Mouse (Mus musculus) layer of hippocampus, adult 2 months (tissue): ENCODE measurements around the gene Hrh1. TPM values are rescaled to one million over a fixed set of nuclear protein-coding genes. Genes with fewer than 3 reads are reported as not detected.
A peak's percentile ranks its signal among the peaks of the same experiment; 100 is the strongest.
"Not testable (repeated sequence)": the region's sequence is repeated elsewhere in the genome, so short reads cannot be mapped to it uniquely, and the experiment has no call there.

Source experiments
- DNase-seq, 2 experiments: peaks; one replicate each; pipeline ENCODE4 v3.0.0; 2022; ENCODE audit warnings: low spot score in 2 of 2
- H3K27ac ChIP-seq: fragments of 200-600 bp; 2 replicates; pipeline ENCODE4 v1.8.1; 2022
- H3K4me3 ChIP-seq: fragments of 200-600 bp; 2 replicates; pipeline ENCODE4 v1.8.1; 2022; ENCODE audit warnings: mild to moderate bottlenecking
- CTCF ChIP-seq: fragments of 200-600 bp; conservative IDR thresholded peaks from 2 replicates; pipeline ENCODE4 v1.8.1; 2022; ENCODE audit warnings: antibody characterized with exemption, mild to moderate bottlenecking, moderate library complexity
- total RNA-seq, 2 experiments: library from RNA; stranded (reverse); gene quantifications; 2 replicates each; pipeline ENCODE4 v1.2.3; 2021

Gene Hrh1
- total RNA-seq, 2 experiments from 2014 or later, result 4.2 to 5.3 TPM

DNA sequence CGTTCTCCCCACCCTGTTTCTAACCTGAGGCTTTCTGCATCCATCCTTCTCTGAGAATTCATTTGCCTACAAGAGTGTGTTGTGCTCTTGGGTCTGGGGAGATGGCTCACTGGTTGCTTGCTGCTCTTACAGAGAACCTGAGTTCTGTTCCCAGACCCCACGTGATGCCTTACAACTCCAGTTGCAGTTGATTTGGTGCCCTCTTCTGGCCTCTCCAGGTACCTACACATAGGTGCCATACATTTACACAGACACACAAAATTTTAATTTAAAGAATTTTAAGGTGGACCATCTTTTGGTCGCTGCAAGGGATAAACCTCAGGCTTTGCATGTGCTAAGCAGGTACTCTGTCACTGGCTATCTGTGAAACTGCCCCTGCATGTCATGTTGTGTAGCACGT, 57.5 kb downstream of the Hrh1 start:
- peak; percentile 46 for TF ChIP-seq CTCF
- DNase-seq, result no peak

DNA sequence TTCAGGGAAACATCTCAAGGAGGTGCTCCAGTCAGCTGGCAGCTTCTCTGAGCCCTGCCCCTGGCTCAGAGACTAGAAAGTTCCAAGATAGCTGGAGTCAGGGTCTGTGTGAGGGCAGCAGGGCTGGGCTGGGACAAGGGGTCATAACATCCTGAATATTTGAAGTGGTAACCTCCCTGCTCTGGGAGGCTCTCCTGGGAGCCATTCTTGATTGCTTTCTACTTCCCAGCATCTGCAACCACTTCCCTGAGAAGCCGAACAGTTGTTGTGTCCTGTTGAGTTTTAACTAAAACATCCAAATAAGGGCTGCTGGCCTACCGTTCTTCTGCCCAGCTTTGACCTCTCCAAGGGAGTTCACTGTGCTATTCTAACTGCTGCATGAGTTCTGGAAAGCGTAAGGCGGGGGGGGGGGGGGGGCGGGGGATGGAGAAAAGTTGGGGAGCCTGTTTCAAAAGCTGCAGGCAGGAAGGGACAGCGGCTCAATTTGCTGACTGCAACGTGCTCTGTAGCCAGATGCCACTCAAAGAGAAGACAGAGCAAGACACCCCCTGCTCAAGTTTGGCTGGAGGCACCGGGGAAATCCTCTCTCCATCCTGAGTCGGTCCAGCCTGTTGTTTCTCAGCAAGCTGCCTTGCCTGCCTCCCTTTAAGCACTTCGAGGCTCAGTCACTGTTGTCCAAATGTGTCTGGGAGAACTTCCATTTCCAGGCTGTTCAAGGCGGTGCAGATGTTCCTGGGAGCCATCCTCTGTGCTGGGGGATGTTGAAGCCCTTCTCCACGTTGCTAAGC, 58.7 kb downstream of the Hrh1 start:
- no peak for TF ChIP-seq CTCF
- DNase-seq, result no peak

More for the DNA sequence above, 57.5 kb downstream of the Hrh1 start:
- no peak overlapping the region for H3K27ac ChIP-seq
- no peak overlapping the region for H3K4me3 ChIP-seq

DNA sequence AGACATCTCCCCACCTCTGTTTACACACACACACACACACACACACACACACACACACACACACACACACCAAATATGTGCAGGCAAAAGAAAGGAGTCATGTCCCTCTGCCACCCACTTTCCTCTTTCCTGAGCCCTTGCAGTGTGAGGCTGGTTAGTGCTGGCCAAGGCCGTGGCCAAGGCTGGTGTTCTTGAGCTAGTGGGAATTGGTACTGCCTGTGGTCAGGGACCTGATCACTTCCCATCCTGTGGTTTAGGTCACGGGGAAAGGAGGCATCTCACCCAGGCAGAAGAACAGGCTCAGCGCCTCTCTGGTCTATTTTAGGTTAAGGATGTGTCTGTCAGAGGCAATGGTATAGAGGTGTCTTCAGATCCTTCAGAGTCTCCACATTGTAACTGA, 59.6 kb downstream of the Hrh1 start:
- no peak overlapping the region for H3K4me3 ChIP-seq
- no peak overlapping the region for H3K27ac ChIP-seq
- no peak for DNase-seq
- TF ChIP-seq CTCF, result no peak

More for the DNA sequence above, 58.7 kb downstream of the Hrh1 start:
- no peak overlapping the region for H3K4me3 ChIP-seq
- no peak overlapping the region for H3K27ac ChIP-seq

DNA sequence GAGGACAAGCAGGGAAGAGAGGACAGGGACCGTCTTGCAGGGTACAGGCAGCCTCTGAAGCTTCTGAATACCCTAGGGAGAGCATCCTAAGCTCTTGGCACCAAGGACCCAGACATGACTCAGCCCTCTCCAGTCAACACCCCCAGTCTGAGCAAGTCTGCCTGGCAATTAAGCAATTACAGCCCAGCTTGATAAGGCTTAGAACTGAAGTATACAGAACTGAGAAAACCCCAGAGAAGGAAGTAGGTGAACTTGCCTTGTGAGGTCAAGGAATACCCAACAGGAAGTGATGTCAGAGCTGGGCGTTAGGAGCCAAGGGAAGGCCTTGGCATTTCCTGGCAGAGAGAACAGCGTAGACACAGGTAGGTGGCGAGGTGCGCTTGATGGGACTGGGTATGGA, 60.5 kb downstream of the Hrh1 start:
- Histone ChIP-seq H3K27ac (no peak overlapping the region), H3K4me3 (no peak overlapping the region)
- DNase-seq, result no peak
- TF ChIP-seq CTCF, result no peak

DNA sequence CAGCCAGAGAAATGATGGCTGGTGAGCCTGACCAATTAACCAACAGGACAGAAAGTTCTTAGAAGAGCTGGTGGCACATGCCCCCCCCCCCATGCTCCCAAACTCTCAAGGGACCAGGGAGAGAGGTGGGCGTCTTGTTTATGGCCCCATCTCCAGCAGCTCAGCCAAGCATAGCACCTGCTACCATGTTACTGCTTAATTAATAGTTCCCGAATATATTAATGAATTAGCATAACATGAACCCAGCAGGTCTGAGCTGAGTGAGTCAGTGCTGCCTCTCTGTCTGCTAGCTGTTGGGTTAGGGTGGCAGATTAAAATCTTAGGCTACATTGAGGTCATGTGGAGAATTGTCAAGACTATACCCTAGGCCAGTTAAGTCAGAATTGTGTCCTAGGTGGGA, 62.2 kb downstream of the Hrh1 start:
- Histone ChIP-seq H3K4me3 (no peak overlapping the region), H3K27ac (no peak overlapping the region)
- no peak for DNase-seq
- no peak for TF ChIP-seq CTCF

DNA sequence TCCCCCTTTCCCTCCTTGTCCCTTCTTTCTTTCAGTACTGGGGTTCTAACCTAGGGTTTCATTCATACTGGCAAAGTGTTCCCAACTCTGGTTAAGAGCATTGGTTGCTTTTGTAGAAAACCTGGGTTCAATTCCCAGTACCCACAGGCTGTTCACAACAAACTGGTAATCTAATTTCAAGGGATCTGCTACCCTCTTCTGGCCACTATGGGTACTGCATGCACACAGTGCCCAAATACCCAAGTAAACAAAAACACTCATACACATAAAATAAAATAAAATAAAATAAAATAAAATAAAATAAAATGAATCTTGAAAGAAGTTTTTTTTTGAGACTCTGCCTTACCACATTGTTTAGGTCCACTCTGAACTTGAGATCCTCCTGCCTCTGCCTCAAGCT, 63.8 kb downstream of the Hrh1 start:
- no peak overlapping the region for H3K27ac ChIP-seq
- no peak overlapping the region for H3K4me3 ChIP-seq
- TF ChIP-seq CTCF, result peak; percentile 75
- DNase-seq, result no peak

DNA sequence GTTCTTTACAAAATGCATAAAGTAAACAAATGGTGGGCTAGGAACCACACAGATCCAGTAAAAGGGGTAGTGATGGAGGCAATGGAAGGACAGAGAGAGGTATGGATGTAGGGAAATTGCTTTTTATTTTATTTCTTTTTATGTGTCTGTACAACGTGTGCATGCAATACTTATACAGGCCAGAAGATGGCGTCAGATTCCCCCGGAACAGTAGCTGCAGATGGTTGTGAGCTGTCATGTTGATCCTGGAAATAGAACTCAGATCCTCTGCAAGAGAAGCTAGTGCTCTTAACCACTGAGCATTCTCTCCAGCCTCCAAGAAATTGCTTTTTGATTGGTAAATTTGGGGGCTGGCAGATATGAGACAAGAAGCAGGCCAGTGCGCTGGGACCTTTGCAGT, 65.0 kb downstream of the Hrh1 start:
- peak; percentile 76 for TF ChIP-seq CTCF
- no peak overlapping the region for H3K4me3 ChIP-seq
- no peak for DNase-seq

DNA sequence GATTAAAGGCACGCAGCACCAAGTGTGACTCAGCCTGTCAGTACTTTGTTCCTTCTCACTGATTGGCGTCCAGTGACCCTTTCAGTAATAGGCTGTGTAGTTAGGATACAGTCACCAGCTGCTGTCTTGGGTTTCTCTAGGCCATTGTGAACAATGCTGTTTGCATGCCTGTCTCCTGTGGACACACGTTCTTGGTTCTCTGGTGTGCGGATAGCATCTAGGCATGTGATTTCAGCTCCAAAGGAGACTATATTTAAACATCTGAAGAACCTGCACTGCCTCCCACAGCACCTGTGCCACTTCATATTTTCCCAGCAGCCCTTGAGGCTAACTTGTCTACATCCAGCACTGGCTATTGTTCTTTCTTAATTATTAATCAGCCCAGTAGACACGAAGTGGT, 75.8 kb downstream of the Hrh1 start:
- no peak for TF ChIP-seq CTCF
- DNase-seq, result no peak
- H3K4me3 ChIP-seq, result no peak overlapping the region
- H3K27ac ChIP-seq, result no peak overlapping the region

More for the DNA sequence above, 65.0 kb downstream of the Hrh1 start:
- H3K27ac ChIP-seq, result no peak overlapping the region

DNA sequence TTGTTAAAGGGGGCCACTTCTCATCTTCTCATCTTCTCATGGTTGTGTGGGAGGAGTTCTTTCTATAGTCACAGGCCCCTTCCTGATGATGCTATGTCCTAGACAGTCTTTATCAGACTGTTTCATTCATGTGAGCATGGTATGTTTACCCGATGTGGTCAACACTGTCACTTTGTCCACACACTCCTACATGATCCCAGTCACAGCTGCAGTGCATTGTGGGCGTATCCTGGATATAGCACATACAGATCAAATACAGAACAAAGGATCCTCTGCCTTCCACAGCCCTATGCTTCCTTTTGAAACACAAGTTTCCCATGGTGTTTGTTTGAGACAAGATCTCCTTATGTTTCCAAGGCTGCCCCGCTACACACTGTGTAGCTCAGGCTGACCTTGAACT, 76.3 kb downstream of the Hrh1 start:
- no peak for TF ChIP-seq CTCF
- DNase-seq, result no peak
- Histone ChIP-seq H3K4me3 (no peak overlapping the region), H3K27ac (no peak overlapping the region)

DNA sequence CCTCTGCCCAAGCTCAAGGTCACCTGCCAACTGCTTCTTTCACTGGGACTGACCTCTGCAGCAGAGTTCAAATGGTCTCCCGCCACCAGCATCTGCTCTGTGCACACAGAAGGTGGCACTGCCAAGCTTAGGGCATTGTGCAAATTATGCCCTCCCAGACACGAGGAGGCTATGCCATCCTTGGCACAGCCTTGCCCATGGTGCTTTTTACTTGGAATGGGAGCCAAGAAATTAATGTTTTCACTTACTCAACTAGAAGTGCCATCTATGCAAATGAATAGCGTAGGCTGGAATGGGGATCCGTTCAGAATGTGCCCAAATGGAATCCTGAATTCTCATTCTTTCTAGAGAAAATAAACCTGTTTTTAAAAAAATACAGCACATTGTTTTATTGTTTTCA, 77.2 kb downstream of the Hrh1 start:
- no peak for TF ChIP-seq CTCF
- no peak overlapping the region for H3K27ac ChIP-seq
- DNase-seq, result peak in 1 of 2 experiments; percentile 37
- H3K4me3 ChIP-seq, result no peak overlapping the region

DNA sequence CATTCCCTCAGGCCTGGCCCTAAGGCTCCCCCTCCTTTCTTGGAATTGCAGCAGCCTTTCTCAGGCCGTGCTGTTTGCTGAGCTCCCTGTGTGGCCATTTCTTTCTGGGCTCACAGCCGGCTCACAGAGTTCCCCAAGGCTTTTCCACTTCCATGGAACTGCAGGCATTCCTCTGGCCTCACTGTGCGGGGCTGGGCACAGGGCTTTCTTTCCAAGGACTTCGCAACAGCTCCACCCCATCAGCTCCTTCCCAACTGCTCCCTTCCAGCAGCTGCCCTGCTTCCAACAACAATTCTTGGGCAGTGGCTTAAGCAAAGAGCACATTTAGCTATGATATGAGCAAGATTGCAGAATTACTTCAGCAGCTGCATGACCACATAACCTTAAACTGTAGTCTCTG, 81.0 kb downstream of the Hrh1 start:
- no peak for TF ChIP-seq CTCF
- DNase-seq, result peak in 1 of 2 experiments; percentile 8
- Histone ChIP-seq H3K27ac (0 out of 2 replicates have a peak overlapping the region, but pooled peaks have one; percentile 32), H3K4me3 (no peak overlapping the region)

DNA sequence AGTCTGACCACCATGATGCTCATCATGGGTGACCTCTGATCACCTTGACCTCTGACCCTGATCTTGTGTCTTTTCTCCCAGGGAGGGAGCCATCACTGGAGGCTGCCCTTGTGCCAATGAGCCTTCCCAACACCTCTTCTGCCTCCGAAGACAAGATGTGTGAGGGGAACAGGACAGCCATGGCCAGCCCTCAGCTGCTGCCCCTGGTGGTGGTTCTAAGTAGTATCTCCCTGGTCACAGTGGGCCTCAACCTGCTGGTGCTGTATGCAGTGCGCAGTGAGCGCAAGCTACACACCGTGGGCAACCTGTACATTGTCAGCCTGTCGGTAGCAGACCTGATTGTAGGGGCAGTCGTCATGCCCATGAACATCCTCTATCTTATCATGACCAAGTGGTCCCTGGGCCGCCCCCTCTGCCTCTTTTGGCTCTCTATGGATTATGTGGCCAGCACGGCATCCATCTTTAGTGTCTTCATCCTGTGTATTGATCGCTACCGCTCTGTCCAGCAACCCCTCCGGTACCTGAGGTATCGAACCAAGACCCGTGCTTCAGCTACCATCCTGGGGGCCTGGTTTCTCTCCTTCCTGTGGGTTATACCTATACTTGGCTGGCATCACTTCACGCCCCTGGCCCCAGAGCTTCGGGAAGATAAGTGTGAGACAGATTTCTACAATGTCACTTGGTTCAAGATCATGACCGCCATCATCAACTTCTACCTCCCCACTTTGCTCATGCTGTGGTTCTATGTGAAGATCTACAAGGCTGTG, 82.1 kb downstream of the Hrh1 start:
- DNase-seq, result peak in 1 of 2 experiments; percentile 7
- peak; percentile 63 for TF ChIP-seq CTCF
- Histone ChIP-seq H3K27ac (no peak overlapping the region), H3K4me3 (no peak overlapping the region)

DNA sequence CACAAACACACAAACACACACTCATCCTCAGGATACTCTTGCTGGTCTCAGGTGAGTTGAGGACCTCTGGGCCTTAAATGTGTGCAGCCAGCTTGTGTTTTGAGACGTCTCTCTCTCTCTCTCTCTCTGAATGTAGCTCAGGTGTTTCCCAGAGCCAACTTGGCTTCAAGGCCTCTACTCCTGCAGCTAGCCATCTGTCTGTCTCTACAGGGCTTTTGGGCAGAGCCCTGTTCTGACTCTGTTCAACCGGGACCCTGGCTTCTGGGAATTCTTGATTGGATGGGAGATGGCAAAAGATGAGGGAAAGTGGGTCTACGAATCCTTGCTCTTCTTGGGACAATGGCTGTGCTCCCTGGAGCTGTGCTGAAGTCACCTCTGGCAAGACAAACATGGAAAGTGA, 91.6 kb downstream of the Hrh1 start:
- Histone ChIP-seq H3K4me3 (no peak overlapping the region), H3K27ac (no peak overlapping the region)
- DNase-seq, result no peak
- TF ChIP-seq CTCF, result no peak

DNA sequence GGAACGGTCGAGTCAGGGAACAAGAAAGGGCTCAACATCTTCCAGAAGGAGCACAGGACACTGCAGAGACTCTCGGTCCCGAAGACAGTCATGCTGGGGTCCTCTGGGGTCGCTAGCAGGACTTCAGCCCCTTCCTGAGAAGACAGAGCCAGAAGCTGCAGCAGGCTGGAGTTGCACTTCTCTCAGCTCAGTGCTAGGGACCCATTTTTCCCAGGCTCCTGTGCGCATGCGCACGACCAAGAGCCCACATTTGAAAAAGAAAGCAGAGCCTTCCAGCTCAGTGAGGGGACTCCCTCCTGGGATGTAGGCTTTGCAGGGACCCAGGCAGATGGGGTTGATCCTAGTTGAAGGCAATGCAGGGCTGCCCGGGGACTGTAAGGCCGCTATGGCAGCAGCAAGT, 94.9 kb downstream of the Hrh1 start:
- not testable (repeated sequence) for H3K27ac ChIP-seq, H3K4me3 ChIP-seq, DNase-seq

DNA sequence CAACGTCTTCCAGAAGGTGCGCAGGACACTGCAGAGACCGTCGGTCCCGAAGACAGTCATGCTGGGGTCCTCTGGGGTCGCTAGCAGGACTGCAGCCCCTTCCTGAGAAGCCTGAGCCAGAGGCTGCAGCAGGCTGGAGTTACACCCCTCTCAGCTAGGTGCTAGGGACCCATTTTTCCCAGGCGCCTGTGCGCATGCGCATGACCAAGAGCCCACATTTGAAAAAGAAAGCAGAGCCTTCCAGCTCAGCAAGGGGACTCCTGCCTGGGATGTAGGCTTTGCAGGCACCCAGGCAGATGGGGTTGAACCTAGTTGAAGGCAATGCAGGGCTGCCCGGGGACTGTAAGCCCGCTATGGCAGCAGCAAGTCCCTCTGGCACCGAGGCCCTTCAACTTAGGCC, 97.3 kb downstream of the Hrh1 start:
- not testable (repeated sequence) for DNase-seq, H3K27ac ChIP-seq, H3K4me3 ChIP-seq

DNA sequence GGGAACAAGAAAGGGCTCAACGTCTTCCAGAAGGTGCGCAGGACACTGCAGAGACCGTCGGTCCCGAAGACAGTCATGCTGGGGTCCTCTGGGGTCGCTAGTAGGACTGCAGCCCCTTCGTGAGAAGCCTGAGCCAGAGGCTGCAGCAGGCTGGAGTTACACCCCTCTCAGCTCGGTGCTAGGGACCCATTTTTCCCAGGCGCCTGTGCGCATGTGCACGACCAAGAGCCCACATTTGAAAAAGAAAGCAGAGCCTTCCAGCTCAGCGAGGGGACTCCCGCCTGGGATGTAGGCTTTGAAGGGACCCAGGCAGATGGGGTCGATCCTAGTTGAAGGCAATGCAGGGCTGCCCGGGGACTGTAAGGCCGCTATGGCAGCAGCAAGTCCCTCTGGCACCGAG, 116.3 kb downstream of the Hrh1 start:
- not testable (repeated sequence) for H3K4me3 ChIP-seq, DNase-seq, H3K27ac ChIP-seq

DNA sequence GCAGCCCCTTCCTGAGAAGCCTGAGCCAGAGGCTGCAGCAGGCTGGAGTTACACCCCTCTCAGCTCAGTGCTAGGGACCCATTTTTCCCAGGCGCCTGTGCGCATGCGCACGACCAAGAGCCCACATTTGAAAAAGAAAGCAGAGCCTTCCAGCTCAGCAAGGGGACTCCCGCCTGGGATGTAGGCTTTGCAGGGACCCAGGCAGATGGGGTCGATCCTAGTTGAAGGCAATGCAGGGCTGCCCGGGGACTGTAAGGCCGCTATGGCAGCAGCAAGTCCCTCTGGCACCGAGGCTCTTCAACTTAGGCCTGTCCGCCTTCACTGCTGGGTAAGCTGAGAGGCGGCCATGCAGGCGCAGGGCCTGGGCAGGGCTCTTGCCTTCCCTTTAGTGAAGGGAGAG, 131.0 kb downstream of the Hrh1 start:
- not testable (repeated sequence) for H3K4me3 ChIP-seq, H3K27ac ChIP-seq
- peak in 1 of 2 experiments; percentile 0 for DNase-seq
